Mouse (Mus musculus) bone marrow, adult 2 months (tissue): Measurements from ENCODE around the gene Gnptab.

Experiments
- CTCF ChIP-seq: fragments of 200-500 bp; IDR thresholded peaks from 2 replicates; pipeline ENCODE4 v1.5.1; 2011; ENCODE audit warnings: low read length, control low read depth; ENCODE audit not compliant: control insufficient read depth, insufficient read depth
- POLR2A ChIP-seq: fragments of 200-500 bp; IDR thresholded peaks from 2 replicates; pipeline ENCODE4 v1.6.1; 2011; ENCODE audit warnings: low read depth, mild to moderate bottlenecking, control low read depth, low read length, borderline replicate concordance; ENCODE audit not compliant: control insufficient read depth

GRCm38 (mm10) chr10:88420655-88421435, 41.9 kb downstream of the Gnptab start:
- TF ChIP-seq POLR2A (no peak), CTCF (no peak)
